ENCODE assay signal across 19 mouse cellular contexts in genomic region chr8:94376176-94376575, GRCm38 (mm10). TPM values are rescaled to one million over a fixed set of nuclear protein-coding genes. Genes with fewer than 3 reads are reported as not detected.
DNase-seq lines count a peak whose midpoint lies in the region; ATAC-seq and TF ChIP-seq lines count a peak whose summit lies in the region.
"Had no signal": no experiment of that assay in that cellular context is flagged by ENCODE, and none has a peak within 500 bp of the region (broad histone marks: within the 10 kb centered on the region; RNA-seq: fewer than 3 reads in every experiment).

No protein-coding gene starts in this region.

- no peak for TF ChIP-seq POLR2A in heart, adult 2 months (IDR thresholded peaks at IDR 0.05; ENCODE audit: insufficient read depth, low read depth, low read length)

- H3K4me2 ChIP-seq in liver, embryonic 14.5 days (ENCODE audit: low read depth) = peak overlapping the region; percentile 63
- H3K4me2 ChIP-seq: forebrain, embryonic 15.5 days; hindbrain, embryonic 15.5 days; intestine, embryonic 15.5 days; limb, embryonic 12.5 days had no signal

- H3K79me2 ChIP-seq in heart, adult 2 months (replicated peaks; ENCODE audit: control insufficient read depth, insufficient read depth, low read length) = no peaks in the 10 kb centered on the region

- DNase-seq in heart, adult 2 months = no peak
- no peak for DNase-seq in heart, postnatal 4 days
- DNase-seq in lung, postnatal 36 days = peak; percentile 70
- DNase-seq in lung, postnatal 10 days = no peak
- DNase-seq in liver, embryonic 14.5 days (ENCODE audit: low read depth in 3 of 3, low spot score in 3 of 3) = no peak
- DNase-seq in yolk sac, embryonic 10.5 days (ENCODE audit: low spot score) = peak; percentile 33
- no peak for DNase-seq in urinary bladder, postnatal 4 days (ENCODE audit: low spot score in 2 of 2)
- no peak for DNase-seq in left cerebral cortex, postnatal 14 days (ENCODE audit: low spot score in 2 of 2)
- DNase-seq: cerebellum, adult 9-10 months; gastrocnemius, postnatal 14 days; heart, adult 18-20 months; right cerebral cortex, postnatal 14 days had no signal

- intact Hi-C loops in heart, adult 2 months (cut with DNase I) = loop anchor here (2.0 kb wide), 1 partner anchor 13 kb away; no protein-coding TSS in a partner anchor
- intact Hi-C loops in left cerebral cortex, postnatal 14 days (cut with DNase I) = no loop called here

- H3K36me3 ChIP-seq in heart, adult 2 months (ENCODE audit: control insufficient read depth, insufficient read depth, low read length) = no peaks in the 10 kb centered on the region
- no peaks in the 10 kb centered on the region for H3K36me3 ChIP-seq in liver, embryonic 14.5 days (replicated peaks; ENCODE audit: control insufficient read depth, insufficient read depth, low read depth)
- H3K36me3 ChIP-seq: forebrain, embryonic 15.5 days; hindbrain, embryonic 15.5 days; intestine, embryonic 15.5 days; limb, embryonic 12.5 days; midbrain, embryonic 10.5 days had no signal

- H3K9ac ChIP-seq in heart, adult 2 months (ENCODE audit: low read depth, low read length) = no peak overlapping the region
- H3K9ac ChIP-seq in liver, embryonic 14.5 days (replicated peaks) = no peak overlapping the region
- H3K9ac ChIP-seq: forebrain, embryonic 15.5 days; hindbrain, embryonic 15.5 days; intestine, embryonic 15.5 days; limb, embryonic 12.5 days had no signal

- no peak for TF ChIP-seq EP300 in heart, adult 2 months (IDR thresholded peaks at IDR 0.05; ENCODE audit: insufficient read depth, low read depth, low read length)
- TF ChIP-seq EP300 in liver, embryonic 14.5 days (IDR thresholded peaks at IDR 0.05; ENCODE audit: low read depth) = no peak

- no peak for ATAC-seq in liver, embryonic 14.5 days (ENCODE audit: insufficient read depth)
- ATAC-seq: forebrain, embryonic 15.5 days; lung, postnatal 0 days had no signal

- no peaks in the 10 kb centered on the region for H3K27me3 ChIP-seq in heart, adult 2 months (ENCODE audit: control insufficient read depth, insufficient read depth, low read length)
- no peaks in the 10 kb centered on the region for H3K27me3 ChIP-seq in liver, embryonic 14.5 days (ENCODE audit: control insufficient read depth, insufficient read depth, low read length)
- H3K27me3 ChIP-seq: forebrain, embryonic 15.5 days; hindbrain, embryonic 15.5 days; intestine, embryonic 15.5 days; limb, embryonic 12.5 days had no signal

- TF ChIP-seq CTCF in heart, adult 2 months (IDR thresholded peaks at IDR 0.05) = no peak
- TF ChIP-seq CTCF in liver, embryonic 14.5 days (IDR thresholded peaks at IDR 0.05; ENCODE audit: low read depth) = no peak

- H3K9me3 ChIP-seq in liver, embryonic 14.5 days (ENCODE audit: control insufficient read depth, low read length) = no peaks in the 10 kb centered on the region
- H3K9me3 ChIP-seq: forebrain, embryonic 15.5 days; hindbrain, embryonic 15.5 days; intestine, embryonic 15.5 days; limb, embryonic 12.5 days; midbrain, embryonic 10.5 days had no signal

- WGBS in heart, adult 2 months = 76% methylated on average over 3 of the region's 3 CpGs
- WGBS in liver, embryonic 14.5 days (ENCODE audit: insufficient replicate concordance) = 69% methylated on average over 3 of the region's 3 CpGs

- H3K4me3 ChIP-seq in heart, adult 2 months = no peak overlapping the region
- no peak overlapping the region for H3K4me3 ChIP-seq in liver, embryonic 14.5 days (ENCODE audit: insufficient read depth in 1 of 2, low read depth in 2 of 2, low read length in 2 of 2)
- H3K4me3 ChIP-seq: forebrain, embryonic 15.5 days; hindbrain, embryonic 15.5 days; intestine, embryonic 15.5 days; limb, embryonic 12.5 days; midbrain, embryonic 10.5 days had no signal

- H3K4me1 ChIP-seq in heart, adult 2 months (ENCODE audit: control insufficient read depth, insufficient read depth, low read length) = peaks cover 14% of the 10 kb centered on the region
- peaks cover 18 to 31% of the 10 kb centered on the region in 2 experiments for H3K4me1 ChIP-seq in liver, embryonic 14.5 days (replicated peaks; ENCODE audit: control insufficient read depth in 2 of 2, insufficient read depth in 2 of 2, low read length in 1 of 2)
- H3K4me1 ChIP-seq: forebrain, embryonic 15.5 days; hindbrain, embryonic 15.5 days had no signal

- H3K27ac ChIP-seq in heart, adult 2 months = peak overlapping the region; percentile 90
- H3K27ac ChIP-seq in liver, embryonic 14.5 days = peak overlapping the region; percentile 76
- H3K27ac ChIP-seq: forebrain, embryonic 15.5 days; hindbrain, embryonic 15.5 days; limb, embryonic 12.5 days; midbrain, embryonic 10.5 days had no signal

RNA-seq across cellular contexts. Expression of gene Herpud1, which starts 10.1 kb away (rescaled TPM):
- 100 to 1,000 TPM; 216 to 349 TPM for total RNA-seq in heart, adult 2 months (2021)
- 272 and 285 TPM in 2 replicates for polyA plus RNA-seq in heart, adult 2 months (2012; rRNA removed)
- 10 to 100 TPM; 56.6 to 66.4 TPM for total RNA-seq in heart, postnatal 4 days (2021)
- polyA plus RNA-seq in liver, embryonic 14.5 days (2012; rRNA removed) = 41.8 and 46.7 TPM in 2 replicates
- 83.2 and 86.5 TPM in 2 replicates for polyA plus RNA-seq in liver, embryonic 14.5 days (2014; fragmentation: Nextera tagmentation; extraction: Ambion mirVana)
- total RNA-seq in left cerebral cortex, postnatal 14 days (2021) = 10 to 100 TPM; 48.8 to 60.8 TPM

RNA-seq across cellular contexts. Expression of gene Slc12a3, which starts 47.2 kb away (rescaled TPM):
- under 1 TPM; 0.16 to 0.39 TPM for total RNA-seq in heart, adult 2 months (2021)
- 0.20 and 0.39 TPM in 2 replicates for polyA plus RNA-seq in heart, adult 2 months (2012; rRNA removed)
- under 1 TPM in 1 of 2 experiments, not detected in 1; 0.11 TPM for total RNA-seq in heart, postnatal 4 days (2021)
- polyA plus RNA-seq in liver, embryonic 14.5 days (2012; rRNA removed) = 0.01 TPM in 1 of 2 replicates, not detected in the other
- 0.11 TPM in 1 of 2 replicates, not detected in the other for polyA plus RNA-seq in liver, embryonic 14.5 days (2014; fragmentation: Nextera tagmentation; extraction: Ambion mirVana)
- under 1 TPM; 0.36 to 0.51 TPM for total RNA-seq in left cerebral cortex, postnatal 14 days (2021)
- total RNA-seq: gastrocnemius, postnatal 14 days; midbrain, postnatal 0 days had no signal
- polyA plus RNA-seq: forebrain, embryonic 15.5 days; limb, embryonic 12.5 days; midbrain, embryonic 10.5 days had no signal

RNA-seq across cellular contexts. Expression of gene Nlrc5, which starts 58.0 kb away (rescaled TPM):
- total RNA-seq in heart, adult 2 months (2021) = 1 to 10 TPM; 2.3 to 3.7 TPM
- polyA plus RNA-seq in heart, adult 2 months (2012; rRNA removed) = 3.7 and 4.9 TPM in 2 replicates
- under 1 TPM; 0.72 to 0.76 TPM for total RNA-seq in heart, postnatal 4 days (2021)
- polyA plus RNA-seq in liver, embryonic 14.5 days (2012; rRNA removed) = 0.10 and 0.22 TPM in 2 replicates
- 0.09 and 0.18 TPM in 2 replicates for polyA plus RNA-seq in liver, embryonic 14.5 days (2014; fragmentation: Nextera tagmentation; extraction: Ambion mirVana)
- total RNA-seq in left cerebral cortex, postnatal 14 days (2021) = under 1 TPM; 0.24 to 0.30 TPM

Comparison
In these comparisons a context has a peak if more than half of its experiments do, and no peak if none do; other contexts are left out.
1. DNase-seq: peak in lung, postnatal 36 days (single experiment) and yolk sac, embryonic 10.5 days (single experiment); none in heart, adult 2 months (0 of 2), heart, postnatal 4 days (single experiment), lung, postnatal 10 days (single experiment), liver, embryonic 14.5 days (0 of 3), urinary bladder, postnatal 4 days (0 of 2) and left cerebral cortex, postnatal 14 days (0 of 2).